Mouse (Mus musculus) embryonic fibroblast, embryonic 13.5 days (primary cell): ENCODE data around the gene Gm12789.

Source experiments
- CTCF ChIP-seq: IDR thresholded peaks from 2 replicates; pipeline ENCODE4 v1.5.1; 2011; ENCODE audit warnings: mild to moderate bottlenecking, control low read depth, low read length, moderate library complexity, borderline replicate concordance; ENCODE audit not compliant: insufficient read depth
- POLR2A ChIP-seq: IDR thresholded peaks from 2 replicates; pipeline ENCODE4 v1.6.1; 2011; ENCODE audit warnings: low read depth, mild to moderate bottlenecking, control low read depth, low read length, moderate library complexity

DNA sequence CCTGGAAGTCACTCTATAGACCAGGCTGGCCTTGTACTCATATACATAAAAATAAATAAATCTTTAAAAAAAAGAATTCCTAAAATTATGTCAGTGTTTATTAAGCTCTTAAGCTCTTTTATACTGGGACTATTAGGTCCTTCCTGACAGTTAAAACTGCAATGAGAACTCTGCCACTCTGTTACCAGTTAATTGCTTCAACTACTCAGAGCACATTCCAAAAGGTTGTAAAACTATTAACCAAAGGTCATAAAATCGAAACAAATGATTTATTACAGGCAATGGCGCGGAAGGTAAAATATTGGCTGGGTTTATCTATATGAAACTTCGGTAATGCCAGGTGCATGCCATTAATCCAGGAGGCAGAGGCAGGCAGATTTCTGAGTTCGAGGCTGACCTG, 748 bp upstream of the Gm12789 start:
- TF ChIP-seq CTCF (no peak), POLR2A (no peak)
